Mouse (Mus musculus): Measurements from ENCODE around the gene Trpm1. TPM values are rescaled to one million over a fixed set of nuclear protein-coding genes. Genes with fewer than 3 reads are reported as not detected.

Gene Trpm1
- total and polyA plus RNA-seq, 3 experiments = 5.9 to 10.7 (median 6.1) TPM

- in situ Hi-C loops (cut with MboI; ENCODE audit: low pct_ligation_motif_present, low pct_unique_long_range_greater_than_20kb, low sequenced_read_pairs) (no loop called here), dilution Hi-C loops (cut with MboI; ENCODE audit: extremely low pct_ligation_motif_present, extremely low pct_unique_long_range_greater_than_20kb, low sequenced_read_pairs) (no loop called here)
- TF ChIP-seq MXI1 (IDR thresholded peaks at IDR 0.05; ENCODE audit: low read depth, low read length) (no peak), JUN (IDR thresholded peaks at IDR 0.05; ENCODE audit: insufficient read depth, low read depth, low read length) (no peak), POLR2A (IDR thresholded peaks at IDR 0.05; ENCODE audit: low read depth, low read length) (no peak), PAX5 (IDR thresholded peaks at IDR 0.05; ENCODE audit: low read length) (no peak), NELFE (IDR thresholded peaks at IDR 0.05; ENCODE audit: low read depth, low read length) (no peak), CHD1 (IDR thresholded peaks at IDR 0.05; ENCODE audit: low read depth, low read length) (no peak), CHD2 (IDR thresholded peaks at IDR 0.05; ENCODE audit: low read length) (no peak), ETS1 (conservative IDR thresholded peaks at IDR 0.05; ENCODE audit: low read depth, low read length) (no peak), EP300 (IDR thresholded peaks at IDR 0.05; ENCODE audit: low read length) (no peak), ZC3H11A (IDR thresholded peaks at IDR 0.05; ENCODE audit: low read depth, low read length) (no peak), HCFC1 (IDR thresholded peaks at IDR 0.05; ENCODE audit: low read depth, low read length) (no peak), KAT2A (IDR thresholded peaks at IDR 0.05; ENCODE audit: insufficient replicate concordance, low read length) (no peak), UBTF (IDR thresholded peaks at IDR 0.05; ENCODE audit: low read depth, low read length) (no peak), MYC (IDR thresholded peaks at IDR 0.05; ENCODE audit: low read depth, low read length) (no peak)
- Histone ChIP-seq H3K4me1 (ENCODE audit: control insufficient read depth in 1 of 2, insufficient read depth in 2 of 2) (peaks cover 4 to 11% of the 10 kb centered on the region in 2 experiments; a peak in 3 of 4 replicates), H3K27me3 (replicated peaks) (no peaks in the 10 kb centered on the region), H3K36me3 (replicated peaks in 1 of 2; ENCODE audit: control insufficient read depth in 1 of 2, insufficient read depth in 1 of 2, low read length in 1 of 2) (no peaks in the 10 kb centered on the region), H3K4me2 (ENCODE audit: insufficient read depth, low read depth, poor library complexity, severe bottlenecking) (peak overlapping the region; percentile 51), H3K9me3 (replicated peaks; ENCODE audit: low read length) (no peaks in the 10 kb centered on the region), H3K79me2 (replicated peaks; ENCODE audit: control insufficient read depth, extremely low read depth, insufficient read depth, poor library complexity, severe bottlenecking) (no peaks in the 10 kb centered on the region), H3K27ac (ENCODE audit: insufficient read depth, low read depth) (no peak overlapping the region), H3K4me3 (replicated peaks in 1 of 3; ENCODE audit: low read depth in 2 of 3, low read length in 2 of 3, poor library complexity in 1 of 3) (no peak overlapping the region), H3K9ac (ENCODE audit: insufficient read depth, low read depth) (no peak overlapping the region)
- DNase-seq (ENCODE audit: extremely low read depth) = peak; percentile 39
Measured at GRCm38 (mm10) chr7:64141301-64142032, 12.2 kb upstream of the Trpm1 start.

DNA sequence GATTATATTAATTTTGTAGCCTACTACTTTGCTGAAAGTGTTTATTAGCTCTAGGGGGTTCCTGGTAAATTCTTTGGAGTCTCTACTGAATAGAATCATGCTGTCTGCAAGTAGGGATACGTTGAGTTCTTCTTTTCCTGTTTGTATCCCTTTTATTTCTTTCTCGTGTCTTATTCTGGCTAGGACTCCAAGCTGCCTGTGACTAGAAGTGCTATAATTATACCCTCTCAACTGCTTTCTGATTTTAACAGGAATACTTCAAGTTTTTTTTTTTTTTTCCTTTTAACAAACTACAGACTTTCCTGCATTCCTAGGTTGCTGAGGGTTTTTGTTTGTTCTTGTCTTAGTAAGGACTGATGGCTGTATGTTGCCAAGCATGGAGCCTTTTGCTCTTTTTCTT is 4.3 kb upstream of the Trpm1 start:
- no peaks in the 10 kb centered on the region for H3K79me2 ChIP-seq (replicated peaks; ENCODE audit: control insufficient read depth, extremely low read depth, insufficient read depth, poor library complexity, severe bottlenecking)
- H3K9me3 ChIP-seq (replicated peaks; ENCODE audit: low read length) = no peaks in the 10 kb centered on the region
- peaks cover 5% of the 10 kb centered on the region for H3K27me3 ChIP-seq (replicated peaks)
- in situ Hi-C loops (cut with MboI; ENCODE audit: low pct_ligation_motif_present, low pct_unique_long_range_greater_than_20kb, low sequenced_read_pairs) = no loop called here
- H3K4me2 ChIP-seq (ENCODE audit: insufficient read depth, low read depth, poor library complexity, severe bottlenecking) = no peak overlapping the region
- no peak overlapping the region for H3K4me3 ChIP-seq (replicated peaks in 1 of 3; ENCODE audit: low read depth in 2 of 3, low read length in 2 of 3, poor library complexity in 1 of 3)
- H3K36me3 ChIP-seq (replicated peaks in 1 of 2; ENCODE audit: control insufficient read depth in 1 of 2, insufficient read depth in 1 of 2, low read length in 1 of 2) = no peaks in the 10 kb centered on the region
- H3K9ac ChIP-seq (ENCODE audit: insufficient read depth, low read depth) = no peak overlapping the region
- no peak for DNase-seq (ENCODE audit: extremely low read depth)
- H3K27ac ChIP-seq (ENCODE audit: insufficient read depth, low read depth) = no peak overlapping the region
- dilution Hi-C loops (cut with MboI; ENCODE audit: extremely low pct_ligation_motif_present, extremely low pct_unique_long_range_greater_than_20kb, low sequenced_read_pairs) = no loop called here
- H3K4me1 ChIP-seq (ENCODE audit: control insufficient read depth in 1 of 2, insufficient read depth in 2 of 2) = no peaks in the 10 kb centered on the region
- no peak for TF ChIP-seq USF2 (conservative IDR thresholded peaks at IDR 0.05; ENCODE audit: low read depth, low read length)
- no peak for TF ChIP-seq PAX5 (IDR thresholded peaks at IDR 0.05; ENCODE audit: low read length)
- no peak for TF ChIP-seq IRF4 (IDR thresholded peaks at IDR 0.05; ENCODE audit: low read depth, low read length)
- no peak for TF ChIP-seq ZNF384 (IDR thresholded peaks at IDR 0.05; ENCODE audit: low read depth, low read length)
- TF ChIP-seq GABPA (IDR thresholded peaks at IDR 0.05; ENCODE audit: insufficient replicate concordance, low read depth, low read length) = no peak
- no peak for TF ChIP-seq ETS1 (conservative IDR thresholded peaks at IDR 0.05; ENCODE audit: low read depth, low read length)
- TF ChIP-seq MAZ (IDR thresholded peaks at IDR 0.05; ENCODE audit: low read depth, low read length) = no peak
- no peak for TF ChIP-seq CTCF (conservative IDR thresholded peaks at IDR 0.05 in 1 of 2, IDR thresholded peaks at IDR 0.05 in 1 of 2; ENCODE audit: low read depth in 2 of 2, low read length in 2 of 2)
- no peak for TF ChIP-seq MAX (IDR thresholded peaks at IDR 0.05; ENCODE audit: low read length)
- TF ChIP-seq MXI1 (IDR thresholded peaks at IDR 0.05; ENCODE audit: low read depth, low read length) = no peak
- no peak for TF ChIP-seq CHD2 (IDR thresholded peaks at IDR 0.05; ENCODE audit: low read length)
- no peak for TF ChIP-seq EP300 (IDR thresholded peaks at IDR 0.05; ENCODE audit: low read length)
- no peak for TF ChIP-seq CHD1 (IDR thresholded peaks at IDR 0.05; ENCODE audit: low read depth, low read length)

Measured in CH12.LX (cell line).